Mouse (Mus musculus) kidney, postnatal 0 days (tissue): ENCODE measurements around the gene Casp9. TPM values are rescaled to one million over a fixed set of nuclear protein-coding genes. Genes with fewer than 3 reads are reported as not detected.

Experiments used
- ATAC-seq: fragments of 200-750 bp; cut with Nextera tagmentation; replicated peaks from 2 replicates; pipeline ENCODE4 v1.8.0; 2017; ENCODE audit warnings: low read depth, moderate number of reproducible peaks, moderate TSS enrichment, moderate library complexity; ENCODE audit not compliant: low FRiP score
- DNase-seq: peaks from one replicate; pipeline ENCODE4 v3.0.0-alpha.2; 2016; ENCODE audit warnings: low spot score
- H3K27ac ChIP-seq: fragments of 300-500 bp; sonication (generic); 2 replicates; pipeline ENCODE4 v1.5.1; 2014; ENCODE audit warnings: mild to moderate bottlenecking
- H3K27me3 ChIP-seq: fragments of 300-500 bp; sonication (generic); 2 replicates; pipeline ENCODE4 v1.6.1; 2014; ENCODE audit warnings: low read length, mixed read lengths; ENCODE audit not compliant: insufficient read depth
- H3K36me3 ChIP-seq: fragments of 300-500 bp; sonication (generic); 2 replicates; pipeline ENCODE4 v1.6.1; 2014; ENCODE audit warnings: low read length, mixed read lengths; ENCODE audit not compliant: insufficient read depth
- H3K4me1 ChIP-seq: fragments of 300-500 bp; sonication (generic); replicated peaks from 2 replicates; pipeline ENCODE4 v1.6.1; 2014; ENCODE audit warnings: antibody characterized with exemption, low read length, mixed read lengths; ENCODE audit not compliant: insufficient read depth
- H3K4me2 ChIP-seq: fragments of 300-500 bp; sonication (generic); 2 replicates; pipeline ENCODE4 v1.6.1; 2014; ENCODE audit warnings: mild to moderate bottlenecking, low read length, moderate library complexity, mixed read lengths
- H3K4me3 ChIP-seq: fragments of 300-500 bp; sonication (generic); replicated peaks from 2 replicates; pipeline ENCODE4 v1.5.1; 2014; ENCODE audit warnings: low read depth, low read length
- H3K9ac ChIP-seq: fragments of 300-500 bp; sonication (generic); 2 replicates; pipeline ENCODE4 v1.6.1; 2014; ENCODE audit warnings: low read depth, low read length
- H3K9me3 ChIP-seq: fragments of 300-500 bp; sonication (generic); replicated peaks from 2 replicates; pipeline ENCODE4 v1.6.1; 2016; ENCODE audit warnings: low read length, inconsistent platforms, mixed read lengths
- CTCF ChIP-seq: IDR thresholded peaks from 2 replicates; pipeline ENCODE4 v1.5.1; 2016; ENCODE audit warnings: antibody characterized with exemption, low read depth, mild to moderate bottlenecking, moderate library complexity
- WGBS: fragments of 180-500 bp; shearing (Covaris S2); extraction: QIAGEN DNeasy Blood & Tissue Kit; methylation state at CpG from one replicate; pipeline ENCODE4 v1.1.7; 2014; 5-methylcytosine and 5-hydroxymethylcytosine counted together
- polyA plus RNA-seq: library from polyadenylated mRNA; unstranded; fragments of >200 nt; fragmentation: Nextera tagmentation; extraction: Ambion mirVana; gene quantifications from 2 replicates; pipeline ENCODE4 v1.2.1, GENCODE M21; 2015

The Casp9 gene
- polyA plus RNA-seq, 1 experiment from 2014 or later, result 20.0 TPM

DNA sequence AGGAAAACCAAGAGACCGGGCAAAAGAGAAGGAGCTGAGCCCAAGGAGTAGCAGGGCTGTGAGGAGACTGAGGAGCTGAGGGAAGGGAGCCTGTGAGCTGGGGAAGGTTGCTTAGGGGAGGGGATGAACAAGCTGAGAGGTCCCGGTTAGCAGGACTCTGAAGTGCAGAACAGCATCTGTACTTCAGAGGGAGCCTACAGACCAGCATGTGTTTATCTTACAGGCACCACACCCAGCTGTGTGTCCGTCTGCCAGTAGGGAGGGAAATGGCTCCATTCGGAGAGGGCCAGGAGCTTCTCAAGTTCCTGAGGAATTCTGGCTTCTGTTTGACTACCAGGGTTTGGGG, 41.4 kb upstream of the Casp9 start:
- Histone ChIP-seq H3K27me3 (no peaks in the 10 kb centered on the region), H3K4me3 (no peak overlapping the region), H3K9ac (no peak overlapping the region), H3K4me1 (0 out of 2 replicates have a peak, but pooled peaks cover under 1% of the 10 kb centered on the region), H3K27ac (no peak overlapping the region), H3K9me3 (no peaks in the 10 kb centered on the region), H3K4me2 (no peak overlapping the region), H3K36me3 (no peaks in the 10 kb centered on the region)
- no peak for TF ChIP-seq CTCF
- WGBS, result 9% methylated on average over 4 of the region's 4 CpGs
- peak; percentile 44 for DNase-seq
- no peak for ATAC-seq

DNA sequence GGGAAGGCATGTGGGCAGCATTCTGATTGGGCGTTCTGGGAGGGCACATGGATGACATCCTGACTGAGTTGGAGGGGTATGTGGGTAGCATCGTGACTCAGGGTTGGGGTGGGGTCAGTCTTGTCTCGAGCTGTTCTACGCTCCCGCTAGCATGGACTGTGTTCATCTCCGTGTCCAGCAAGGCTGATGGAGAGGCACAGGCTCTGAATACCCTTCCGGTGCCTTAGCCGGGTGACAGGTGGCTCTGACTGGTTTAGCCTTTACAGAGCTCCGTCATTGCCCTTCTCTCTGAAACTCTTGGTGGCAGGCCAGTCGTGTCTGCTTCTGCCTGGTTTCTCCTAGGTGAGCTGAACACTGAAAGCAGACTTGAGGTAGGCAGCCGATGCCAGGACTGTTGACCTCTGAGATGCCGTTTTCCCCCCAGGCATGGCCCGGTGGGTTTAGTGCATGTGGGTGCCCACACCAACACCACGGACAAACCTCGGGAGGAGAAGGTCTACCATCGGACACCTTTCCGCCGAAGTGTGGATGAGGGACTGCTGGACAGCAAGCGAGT, 38.0 kb upstream of the Casp9 start:
- Histone ChIP-seq H3K27ac (0 out of 2 replicates have a peak overlapping the region, but pooled peaks have one; percentile 25), H3K36me3 (no peaks in the 10 kb centered on the region), H3K4me1 (no peaks in the 10 kb centered on the region), H3K4me2 (no peak overlapping the region), H3K9ac (no peak overlapping the region), H3K4me3 (no peak overlapping the region), H3K9me3 (no peaks in the 10 kb centered on the region), H3K27me3 (no peaks in the 10 kb centered on the region)
- TF ChIP-seq CTCF, result no peak
- DNase-seq (no peak), ATAC-seq (peak; percentile 55; the same call in 1 of the 2 replicates)
- WGBS, result 85% methylated on average over 19 of the region's 19 CpGs

DNA sequence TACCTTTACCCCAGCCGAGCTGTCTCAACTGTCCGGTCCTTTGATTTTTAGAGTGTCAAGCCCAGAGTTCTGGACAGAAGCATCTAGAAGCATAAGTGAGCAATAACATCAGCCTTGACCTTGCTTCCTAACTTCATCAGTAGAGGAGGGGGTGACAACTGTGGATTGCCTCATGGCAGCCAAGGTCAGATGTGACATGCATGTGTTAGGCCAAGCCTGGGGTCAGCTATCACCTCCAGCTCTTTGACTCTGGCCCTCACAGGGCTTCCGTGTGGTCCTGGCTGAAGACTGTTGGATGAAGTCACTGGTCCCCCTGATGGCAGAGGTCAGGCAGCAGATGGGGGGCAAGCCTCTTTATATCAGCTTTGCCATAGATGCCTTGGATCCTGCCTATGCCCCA, 36.3 kb upstream of the Casp9 start:
- TF ChIP-seq CTCF, result no peak
- Histone ChIP-seq H3K4me2 (no peak overlapping the region), H3K27ac (no peak overlapping the region), H3K9ac (no peak overlapping the region), H3K9me3 (no peaks in the 10 kb centered on the region), H3K27me3 (no peaks in the 10 kb centered on the region), H3K4me1 (no peaks in the 10 kb centered on the region), H3K36me3 (peaks cover 2% of the 10 kb centered on the region; the same call in 1 of the 2 replicates), H3K4me3 (no peak overlapping the region)
- no peak for DNase-seq
- ATAC-seq, result no peak
- WGBS, result 90% methylated on average over 3 of the region's 3 CpGs

DNA sequence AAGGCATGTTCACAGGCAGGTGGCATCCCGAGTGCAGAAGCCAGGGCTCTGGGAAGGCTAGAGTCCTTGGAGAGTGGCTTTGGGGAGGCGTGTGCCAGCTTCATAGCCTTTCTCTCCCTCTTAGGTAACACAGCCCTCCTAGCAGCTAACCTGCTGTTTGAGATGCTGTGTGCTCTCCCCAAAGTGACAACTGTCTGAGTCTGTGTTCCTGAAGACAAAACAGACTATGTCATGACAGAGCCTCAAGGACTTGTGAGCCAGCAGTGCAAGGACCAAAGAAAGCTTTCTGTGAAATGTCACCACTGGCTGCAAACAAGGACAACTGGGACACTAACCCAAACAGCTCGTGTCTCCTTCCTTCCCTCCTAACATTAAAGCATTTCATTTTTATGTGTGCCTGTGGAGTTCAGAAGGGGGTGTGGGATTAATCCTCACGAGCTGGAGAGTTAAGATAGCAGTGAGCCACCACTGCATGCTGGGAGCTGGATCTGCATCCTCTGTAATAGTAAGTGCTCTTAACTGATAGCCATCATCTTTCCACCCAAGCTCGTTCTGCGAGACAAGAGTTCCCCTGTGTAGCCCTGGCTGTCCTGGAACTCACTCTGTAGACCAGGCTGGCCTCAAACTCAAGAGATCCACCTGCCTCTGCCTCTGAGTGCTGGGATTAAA, 34.4 kb upstream of the Casp9 start:
- ATAC-seq, result no peak

DNA sequence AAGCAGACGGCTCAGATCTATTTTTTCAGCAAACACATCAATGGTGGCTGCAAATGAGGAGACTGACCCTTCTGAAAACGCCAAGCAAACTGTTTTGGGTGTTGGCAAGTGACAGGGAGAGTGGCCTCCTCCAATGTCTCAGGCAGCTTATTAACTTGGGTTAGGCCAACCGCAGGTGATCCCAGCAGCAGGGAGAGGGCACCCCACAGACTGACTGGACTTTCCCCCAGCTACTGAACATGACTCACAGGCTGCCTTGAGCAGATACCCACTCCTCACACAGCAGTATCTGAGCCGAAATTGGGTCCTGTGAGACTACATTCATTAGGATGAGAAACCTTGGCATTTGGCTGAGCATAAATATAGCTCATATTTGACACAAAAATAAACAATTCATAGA, 32.5 kb upstream of the Casp9 start:
- no peak for TF ChIP-seq CTCF
- WGBS, result 83% methylated on average over 4 of the region's 4 CpGs
- no peak overlapping the region for H3K27ac ChIP-seq
- H3K4me2 ChIP-seq, result no peak overlapping the region
- H3K27me3 ChIP-seq, result no peaks in the 10 kb centered on the region
- no peak overlapping the region for H3K4me3 ChIP-seq
- no peaks in the 10 kb centered on the region for H3K9me3 ChIP-seq
- no peaks in the 10 kb centered on the region for H3K4me1 ChIP-seq
- peaks cover 18% of the 10 kb centered on the region for H3K36me3 ChIP-seq
- no peak overlapping the region for H3K9ac ChIP-seq
- no peak for ATAC-seq
- no peak for DNase-seq

More for the DNA sequence above, 34.4 kb upstream of the Casp9 start:
- Histone ChIP-seq H3K4me3 (no peak overlapping the region), H3K36me3 (peaks cover 18% of the 10 kb centered on the region), H3K27me3 (no peaks in the 10 kb centered on the region), H3K4me2 (no peak overlapping the region), H3K9ac (no peak overlapping the region), H3K27ac (no peak overlapping the region), H3K9me3 (no peaks in the 10 kb centered on the region), H3K4me1 (no peaks in the 10 kb centered on the region)
- DNase-seq, result no peak
- 70% methylated on average over 6 of the region's 6 CpGs for WGBS
- TF ChIP-seq CTCF, result no peak

DNA sequence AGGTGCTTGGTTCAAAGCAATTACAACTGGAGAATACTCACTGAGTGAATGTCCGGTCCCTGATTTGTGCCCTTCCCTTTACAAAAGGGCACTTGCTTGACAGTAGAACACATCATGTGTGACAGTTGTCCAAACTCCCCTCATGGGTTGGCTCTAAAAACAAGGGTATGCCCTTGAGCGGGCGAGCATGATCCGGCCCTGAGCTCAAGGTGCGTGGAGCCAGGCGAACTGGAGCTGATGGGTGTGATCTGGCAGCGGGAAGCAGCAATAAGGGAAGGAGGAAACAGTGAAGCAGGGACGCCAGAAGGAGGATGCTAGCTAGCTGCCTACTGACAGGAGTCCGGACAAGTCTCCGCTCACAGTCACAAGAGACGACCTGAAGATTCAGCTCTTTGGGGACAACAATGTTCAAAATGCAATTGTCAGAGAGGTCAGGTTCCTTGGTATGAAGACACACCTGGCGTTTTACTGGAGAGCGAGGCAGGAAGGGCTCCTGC, 31.3 kb upstream of the Casp9 start:
- Histone ChIP-seq H3K9ac (no peak overlapping the region), H3K27me3 (no peaks in the 10 kb centered on the region), H3K4me1 (peaks cover 2% of the 10 kb centered on the region; the same call in 1 of the 2 replicates), H3K4me2 (no peak overlapping the region), H3K4me3 (no peak overlapping the region), H3K9me3 (no peaks in the 10 kb centered on the region), H3K27ac (no peak overlapping the region), H3K36me3 (peaks cover 24% of the 10 kb centered on the region)
- DNase-seq (no peak), ATAC-seq (no peak)
- TF ChIP-seq CTCF, result no peak
- 85% methylated on average over 13 of the region's 13 CpGs for WGBS
